Mouse (Mus musculus): ENCODE measurements around the gene 1700025G04Rik.

GRCm38 (mm10) chr1:152041005-152041404, 48.9 kb downstream of the 1700025G04Rik start:
- TF ChIP-seq CTCF (IDR thresholded peaks at IDR 0.05; ENCODE audit: borderline replicate concordance, control insufficient read depth, extremely low read depth, insufficient read depth, low read length, poor library complexity): no peak
- TF ChIP-seq POLR2A (IDR thresholded peaks at IDR 0.05; ENCODE audit: control insufficient read depth, extremely low read depth, insufficient read depth, low read length, poor library complexity): no peak

All from thymus, adult 2 months (tissue).